Mouse (Mus musculus) urinary bladder, postnatal 4 days (tissue): Measurements from ENCODE around the gene Prkcg.
A peak's percentile ranks its signal among the peaks of the same experiment; 100 is the strongest.
"Not testable (repeated sequence)": the region's sequence is repeated elsewhere in the genome, so short reads cannot be mapped to it uniquely, and the experiment has no call there.

Experiments used
- DNase-seq, 2 experiments: peaks; one replicate each; pipeline ENCODE4 v3.0.0; 2021 to 2022; ENCODE audit warnings: low spot score in 2 of 2

Gene Prkcg

GRCm38 (mm10) chr7:3290257-3291033 is 1.5 kb downstream of the Prkcg start:
- peak; percentile 97 to 98 for DNase-seq

- no peak for DNase-seq
Observed at GRCm38 (mm10) chr7:3291197-3291596, 2.2 kb downstream of the Prkcg start.

- no peak for DNase-seq
Observed at GRCm38 (mm10) chr7:3291764-3292163, 2.8 kb downstream of the Prkcg start.

GRCm38 (mm10) chr7:3292271-3292670 is 3.3 kb downstream of the Prkcg start:
- not testable (repeated sequence) for DNase-seq

- peak; percentile 93 to 94 for DNase-seq
Observed at GRCm38 (mm10) chr7:3292791-3293190, 3.8 kb downstream of the Prkcg start.

- no peak for DNase-seq
Observed at GRCm38 (mm10) chr7:3294794-3295193, 5.8 kb downstream of the Prkcg start.

GRCm38 (mm10) chr7:3295321-3296110 is 6.5 kb downstream of the Prkcg start:
- DNase-seq: no peak

GRCm38 (mm10) chr7:3296711-3297110 is 7.7 kb downstream of the Prkcg start:
- DNase-seq: no peak

- no peak for DNase-seq
Observed at GRCm38 (mm10) chr7:3299941-3300617, 11.1 kb downstream of the Prkcg start.

GRCm38 (mm10) chr7:3300891-3301627 is 12.1 kb downstream of the Prkcg start:
- no peak for DNase-seq

- peak in 1 of 2 experiments; percentile 30 for DNase-seq
Observed at GRCm38 (mm10) chr7:3301628-3302555, 12.9 kb downstream of the Prkcg start.

GRCm38 (mm10) chr7:3302556-3303275 is 13.7 kb downstream of the Prkcg start:
- no peak for DNase-seq

GRCm38 (mm10) chr7:3303276-3303781 is 14.3 kb downstream of the Prkcg start:
- peak in 1 of 2 experiments; percentile 22 for DNase-seq

- no peak for DNase-seq
Observed at GRCm38 (mm10) chr7:3303789-3304188, 14.8 kb downstream of the Prkcg start.

GRCm38 (mm10) chr7:3304298-3304697 is 15.3 kb downstream of the Prkcg start:
- DNase-seq: no peak

- no peak for DNase-seq
Observed at GRCm38 (mm10) chr7:3306400-3306799, 17.4 kb downstream of the Prkcg start.

- no peak for DNase-seq
Observed at GRCm38 (mm10) chr7:3308646-3309045, 19.7 kb downstream of the Prkcg start.

- DNase-seq: no peak
Observed at GRCm38 (mm10) chr7:3310233-3310632, 21.3 kb downstream of the Prkcg start.

GRCm38 (mm10) chr7:3313571-3313970 is 24.6 kb downstream of the Prkcg start:
- no peak for DNase-seq

- DNase-seq: no peak
Observed at GRCm38 (mm10) chr7:3314121-3314520, 25.1 kb downstream of the Prkcg start.
